Mouse (Mus musculus) gastrocnemius, postnatal 36 days (tissue): ENCODE results near the gene Agtrap. TPM values are rescaled to one million over a fixed set of nuclear protein-coding genes. Genes with fewer than 3 reads are reported as not detected.
A peak's percentile ranks its signal among the peaks of the same experiment; 100 is the strongest.
"Not testable (repeated sequence)": the region's sequence is repeated elsewhere in the genome, so short reads cannot be mapped to it uniquely, and the experiment has no call there.

ENCODE experiments used
- DNase-seq, 2 experiments: peaks; one replicate each; pipeline ENCODE4 v3.0.0; 2022
- intact Hi-C: fragments of 180-260 bp; cut with DNase I; formaldehyde crosslinking; loops from one replicate; pipeline ENCODE4 v1.15.1; 2025
- total RNA-seq, 2 experiments: library from RNA; stranded (reverse); gene quantifications; 2 replicates each; pipeline ENCODE4 v1.2.3; 2021

The Agtrap gene
- total RNA-seq, 2 experiments from 2014 or later, result 9.8 to 11.4 TPM

DNA sequence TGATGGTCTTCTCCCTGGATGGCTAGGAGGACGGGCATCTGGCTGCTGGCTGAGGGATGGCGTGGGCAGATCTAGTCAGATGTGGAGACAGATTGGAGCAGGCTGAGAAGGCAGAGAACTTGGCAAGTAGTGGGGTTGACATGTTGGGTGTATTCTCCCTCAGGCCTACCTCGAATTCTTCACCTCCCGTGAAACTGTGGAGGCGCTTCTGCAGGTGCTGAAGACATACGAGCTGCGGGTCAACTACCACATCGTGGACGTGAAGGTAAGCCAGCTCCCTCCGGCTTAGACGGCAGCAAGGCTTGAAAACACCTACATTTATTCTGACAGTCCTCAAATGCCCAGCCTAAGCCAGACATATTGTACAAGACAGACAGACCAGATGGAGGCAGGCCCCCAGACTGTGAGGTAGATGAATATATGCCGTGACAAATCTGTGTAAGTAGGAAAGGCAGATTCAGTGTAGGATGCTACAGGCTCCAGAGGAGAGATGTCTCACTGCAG is 34.4 kb downstream of the Agtrap start:
- intact Hi-C loops, result no loop called here
- DNase-seq, result no peak

GRCm38 (mm10) chr4:148052976-148053375 is 34.9 kb downstream of the Agtrap start:
- intact Hi-C loops, result no loop called here

GRCm38 (mm10) chr4:148051886-148052285 is 35.9 kb downstream of the Agtrap start:
- intact Hi-C loops, result no loop called here
- no peak for DNase-seq

More at GRCm38 (mm10) chr4:148052976-148053375, 34.9 kb downstream of the Agtrap start:
- DNase-seq, result no peak

DNA sequence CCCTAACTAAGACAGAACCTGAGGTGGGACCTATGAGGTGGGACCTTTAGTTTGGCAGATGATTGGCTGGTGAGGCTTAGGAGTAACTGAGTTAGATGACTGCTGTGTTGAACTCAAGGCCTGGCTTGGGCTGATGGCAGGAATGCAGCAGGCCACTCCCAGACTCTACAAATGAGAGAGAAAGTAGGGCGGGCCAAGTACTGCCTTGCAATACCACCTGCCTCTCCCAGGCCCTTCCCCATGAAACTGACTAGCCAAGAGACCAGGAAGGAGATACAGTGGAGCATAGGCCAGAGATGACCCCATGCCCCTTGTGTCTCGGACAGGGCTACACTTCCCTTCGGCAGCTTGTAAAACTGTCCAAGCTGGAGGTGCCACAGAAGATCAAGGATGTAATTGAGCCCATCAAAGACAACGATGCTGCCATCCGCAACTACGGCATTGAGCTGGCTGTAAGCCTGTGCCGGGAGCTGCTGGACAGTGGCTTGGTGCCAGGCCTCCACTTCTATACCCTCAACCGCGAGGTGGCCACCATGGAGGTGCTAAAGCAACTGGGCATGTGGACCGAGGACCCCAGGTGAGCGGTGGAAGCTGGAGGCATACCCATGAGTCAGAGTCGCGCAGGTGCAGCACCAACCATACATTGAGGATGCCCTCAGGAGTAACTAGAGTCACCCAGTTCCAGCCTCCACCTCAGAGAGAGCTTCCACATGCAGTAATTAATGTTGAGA is 36.6 kb downstream of the Agtrap start:
- no peak for DNase-seq
- intact Hi-C loops, result no loop called here

DNA sequence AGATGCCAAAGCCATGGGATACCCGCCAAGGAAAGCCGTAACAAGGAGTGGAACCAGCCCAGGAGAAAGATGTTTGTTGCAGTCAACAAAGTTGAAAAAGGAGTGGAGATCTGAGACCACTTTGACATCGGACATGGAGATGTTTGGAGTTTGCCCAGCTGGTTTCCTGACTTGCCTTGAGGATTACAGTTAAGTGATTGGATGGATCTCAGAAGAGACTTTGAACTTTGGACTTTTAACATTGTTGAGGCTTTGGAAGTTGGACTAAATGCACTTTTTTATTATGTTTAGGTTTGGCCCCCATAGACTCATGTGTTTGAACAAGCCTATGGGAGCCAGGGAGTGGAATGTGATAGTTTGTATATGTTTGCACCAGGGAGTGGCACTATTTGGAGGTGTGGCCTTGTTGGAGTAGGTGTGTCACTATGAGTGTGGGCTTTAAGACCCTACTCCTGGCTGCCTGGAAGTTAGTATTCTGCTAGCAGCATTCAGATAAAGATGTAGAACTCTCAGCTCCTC is 37.4 kb downstream of the Agtrap start:
- DNase-seq, intact Hi-C loops: not testable (repeated sequence)

DNA sequence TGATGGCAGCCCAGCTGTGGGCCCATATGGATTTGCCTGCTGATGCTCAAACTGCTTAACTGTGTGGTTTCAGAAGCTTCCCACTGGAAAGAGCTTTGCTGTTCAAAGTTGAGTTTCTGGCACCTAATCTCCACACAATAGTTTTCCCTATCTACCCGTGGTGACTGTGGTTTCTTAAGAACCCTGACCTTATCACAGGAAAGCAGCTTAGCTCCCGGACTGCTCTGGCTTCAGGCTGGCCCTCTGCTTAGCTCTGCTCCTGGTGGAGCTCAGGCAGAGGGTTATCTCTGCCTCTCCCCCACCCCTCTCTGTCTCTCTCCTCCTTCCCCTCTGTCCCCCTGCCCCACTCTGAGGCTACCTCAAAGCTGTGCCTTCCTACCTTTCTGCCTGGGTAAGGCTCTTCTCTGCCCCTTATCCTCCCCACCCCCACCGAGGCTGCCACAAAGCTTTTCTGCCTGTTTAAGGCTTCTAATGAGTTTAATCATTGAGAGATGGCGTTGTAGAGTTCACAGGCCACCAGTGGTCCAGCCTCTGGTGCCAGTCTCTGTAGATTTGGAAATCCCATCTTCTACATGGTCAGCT is 41.3 kb downstream of the Agtrap start:
- DNase-seq, result no peak
- intact Hi-C loops, result no loop called here

DNA sequence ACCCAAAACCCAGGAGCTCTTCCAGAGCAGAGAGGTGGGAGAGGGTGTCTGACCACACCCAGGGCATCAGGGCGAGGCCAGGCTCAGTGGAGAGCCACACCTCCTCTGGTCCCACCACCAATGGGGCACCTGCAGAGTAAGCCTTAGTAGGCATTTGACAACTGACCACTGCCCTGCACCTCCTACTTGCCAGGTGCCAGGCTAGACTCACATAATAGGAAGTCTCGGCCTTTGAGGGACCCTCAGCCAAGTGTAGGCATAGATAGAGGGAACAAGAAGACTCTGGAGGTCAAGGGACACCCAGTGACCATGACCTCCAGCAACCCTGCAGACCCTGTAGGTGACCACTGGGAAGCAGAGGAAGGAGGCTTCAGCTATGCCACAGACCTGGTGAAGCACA is 43.7 kb downstream of the Agtrap start:
- DNase-seq, result no peak
- intact Hi-C loops, result no loop called here

DNA sequence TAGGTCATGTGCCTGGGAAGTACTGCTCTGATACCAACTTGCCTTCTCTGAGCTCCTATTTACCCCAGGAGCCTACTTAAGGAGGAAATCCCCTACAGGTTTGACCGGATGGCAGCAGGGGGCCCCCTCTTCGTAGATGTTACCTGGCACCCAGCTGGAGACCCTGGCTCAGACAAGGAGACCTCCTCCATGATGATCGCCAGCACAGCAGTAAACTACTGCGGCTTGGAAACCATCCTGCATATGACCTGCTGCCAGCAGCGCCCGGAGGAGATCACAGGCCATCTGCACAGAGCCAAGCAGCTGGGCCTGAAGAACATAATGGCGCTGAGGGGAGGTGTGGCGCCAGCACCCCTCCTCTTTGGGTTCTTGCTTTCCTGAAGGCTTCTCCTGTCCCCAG is 44.5 kb downstream of the Agtrap start:
- DNase-seq, intact Hi-C loops: not testable (repeated sequence)

GRCm38 (mm10) chr4:148041611-148042191 is 46.1 kb downstream of the Agtrap start:
- intact Hi-C loops, result loop anchor here (2.0 kb wide), 1 partner anchor 13 kb away; no protein-coding TSS in a partner anchor
- DNase-seq, result peak in 1 of 2 experiments; percentile 35

- intact Hi-C loops, result loop anchor here (2.0 kb wide), 1 partner anchor 14 kb away; no protein-coding TSS in a partner anchor
- peak; percentile 48 to 66 for DNase-seq
Observed at GRCm38 (mm10) chr4:148040933-148041610, 46.8 kb downstream of the Agtrap start.

DNA sequence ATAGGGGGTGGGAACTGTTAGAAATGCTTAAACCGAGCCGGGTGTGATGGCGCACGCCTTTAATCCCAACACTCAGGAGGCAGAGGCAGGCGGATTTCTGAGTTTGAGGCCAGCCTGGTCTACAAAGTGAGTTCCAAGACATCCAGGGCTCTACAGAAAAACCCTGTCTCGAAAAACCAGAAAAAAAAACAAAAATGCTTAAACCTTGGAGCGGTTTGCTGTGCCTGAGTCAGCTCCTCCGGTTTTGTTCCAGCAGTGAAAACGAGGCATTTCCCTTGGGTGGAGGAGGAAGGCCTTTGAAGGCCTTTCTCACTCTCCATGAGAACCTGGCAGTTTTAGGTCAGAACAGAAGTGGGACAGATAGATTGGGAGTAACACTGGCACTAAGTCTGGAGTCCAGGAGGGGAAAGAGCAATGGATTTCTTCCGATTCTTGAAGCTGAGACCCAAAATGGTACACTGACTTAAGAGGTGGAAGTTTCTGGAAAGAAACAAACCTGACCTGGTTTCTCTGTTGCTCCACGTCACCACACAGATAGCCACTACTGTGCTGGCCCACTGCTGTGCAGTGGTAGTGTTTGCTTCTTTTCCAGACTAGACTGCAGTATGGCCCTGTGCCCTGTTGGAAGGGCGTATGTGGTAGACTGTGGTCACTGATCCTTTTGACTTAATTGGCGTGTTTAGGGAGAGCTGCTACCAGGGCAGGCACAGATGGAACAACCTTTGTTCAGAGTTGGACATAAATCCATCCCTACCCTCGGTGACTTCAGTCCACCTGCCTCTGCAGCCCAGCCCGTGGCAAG is 47.6 kb downstream of the Agtrap start:
- intact Hi-C loops, result loop anchor here (2.0 kb wide), 1 partner anchor 15 kb away; no protein-coding TSS in a partner anchor
- peak in 1 of 2 experiments; percentile 26 for DNase-seq

DNA sequence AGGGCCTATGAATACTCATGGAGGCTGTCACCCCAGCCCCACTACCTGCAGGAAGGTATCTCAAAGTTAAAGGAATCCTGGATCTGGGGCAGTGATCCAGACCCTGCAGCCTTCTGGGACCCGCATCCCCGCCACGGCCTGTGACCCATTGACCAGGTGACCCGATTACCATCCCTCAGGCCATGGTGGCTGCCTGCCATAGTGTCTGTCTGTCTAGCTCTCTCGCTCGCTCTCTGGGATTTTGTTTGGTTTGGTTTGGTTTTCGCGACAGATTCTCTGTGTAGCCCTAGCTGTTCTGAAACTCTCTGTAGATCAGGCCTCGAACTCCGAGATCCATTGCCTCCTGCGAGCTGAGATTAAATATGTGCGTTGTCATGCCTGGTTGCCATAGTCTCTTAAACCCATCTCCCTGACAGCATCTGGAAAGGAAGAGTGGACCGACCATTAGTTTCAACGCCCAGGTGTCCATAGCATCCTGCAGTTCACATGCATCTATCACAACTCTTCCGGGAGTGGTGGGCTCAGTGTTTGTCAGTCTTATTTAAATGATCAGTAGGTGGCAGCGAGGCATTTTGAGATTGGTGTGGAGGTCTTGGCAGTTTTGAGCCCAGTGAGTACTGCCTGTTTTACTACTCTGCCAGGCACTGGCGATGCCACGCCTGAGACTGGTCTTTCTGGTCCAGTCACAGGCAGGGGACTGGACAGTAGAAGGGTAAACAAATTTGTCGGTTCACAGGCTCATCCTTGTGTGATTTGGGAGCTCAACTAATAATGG is 48.4 kb downstream of the Agtrap start:
- DNase-seq, result peak in 1 of 2 experiments; percentile 21
- intact Hi-C loops, result loop anchor here (2.0 kb wide), 1 partner anchor 15 kb away; no protein-coding TSS in a partner anchor

GRCm38 (mm10) chr4:148038600-148039253 is 49.1 kb downstream of the Agtrap start, which contains the start of the genes Clcn6 and Mthfr:
Gene Clcn6, minus strand, starts transcription at chr4:148038821.
Gene Mthfr, plus strand, starts transcription at chr4:148039077.
- DNase-seq, result peak; percentile 99 to 100
- intact Hi-C loops, result no loop called here

- intact Hi-C loops, result no loop called here
- DNase-seq, result no peak
Observed at GRCm38 (mm10) chr4:148038079-148038599, 49.7 kb downstream of the Agtrap start.

- intact Hi-C loops, result no loop called here
Observed at GRCm38 (mm10) chr4:148035440-148035839, 52.4 kb downstream of the Agtrap start.

GRCm38 (mm10) chr4:148033858-148034410 is 53.9 kb downstream of the Agtrap start:
- intact Hi-C loops, result no loop called here

More at GRCm38 (mm10) chr4:148035440-148035839, 52.4 kb downstream of the Agtrap start:
- no peak for DNase-seq

GRCm38 (mm10) chr4:148030506-148030905 is 57.3 kb downstream of the Agtrap start:
- intact Hi-C loops, result no loop called here
- DNase-seq, result no peak

More at GRCm38 (mm10) chr4:148033858-148034410, 53.9 kb downstream of the Agtrap start:
- no peak for DNase-seq
